Mouse (Mus musculus) midbrain, embryonic 11.5 days (tissue): ENCODE data around the gene Tmeff1. TPM values are rescaled to one million over a fixed set of nuclear protein-coding genes. Genes with fewer than 3 reads are reported as not detected.
A peak's percentile ranks its signal among the peaks of the same experiment; 100 is the strongest.

Source experiments
- ATAC-seq: fragments of 200-750 bp; cut with Nextera tagmentation; 2 replicates; pipeline ENCODE4 v1.8.0; 2017; ENCODE audit warnings: moderate TSS enrichment, moderate library complexity; ENCODE audit not compliant: low FRiP score
- DNase-seq: peaks from one replicate; pipeline ENCODE4 v3.0.0; 2015; ENCODE audit warnings: low spot score; ENCODE audit errors: missing footprints
- H3K27ac ChIP-seq: fragments of 300-500 bp; sonication (generic); 2 replicates; pipeline ENCODE4 v1.5.1; 2014; ENCODE audit warnings: low read depth, low read length
- H3K27me3 ChIP-seq: fragments of 300-500 bp; sonication (generic); 2 replicates; pipeline ENCODE4 v1.6.1; 2014; ENCODE audit warnings: mild to moderate bottlenecking, low read length, moderate library complexity, mixed read lengths; ENCODE audit not compliant: control insufficient read depth, insufficient read depth
- H3K36me3 ChIP-seq: fragments of 300-500 bp; sonication (generic); 2 replicates; pipeline ENCODE4 v1.6.1; 2014; ENCODE audit warnings: mild to moderate bottlenecking, low read length, moderate library complexity, mixed read lengths; ENCODE audit not compliant: control insufficient read depth, insufficient read depth
- H3K4me1 ChIP-seq: fragments of 300-500 bp; sonication (generic); 2 replicates; pipeline ENCODE4 v1.6.1; 2014; ENCODE audit warnings: low read length; ENCODE audit not compliant: control insufficient read depth, insufficient read depth
- H3K4me2 ChIP-seq: fragments of 300-500 bp; sonication (generic); 2 replicates; pipeline ENCODE4 v1.6.1; 2014; ENCODE audit warnings: mild to moderate bottlenecking, moderate library complexity
- H3K4me3 ChIP-seq: fragments of 300-500 bp; sonication (generic); 2 replicates; pipeline ENCODE4 v1.5.1; 2014; ENCODE audit warnings: low read depth, low read length
- H3K9ac ChIP-seq: fragments of 300-500 bp; sonication (generic); 2 replicates; pipeline ENCODE4 v1.6.1; 2014; ENCODE audit warnings: low read length
- H3K9me3 ChIP-seq: fragments of 300-500 bp; sonication (generic); 2 replicates; pipeline ENCODE4 v1.6.1; 2016; ENCODE audit warnings: low read length; ENCODE audit not compliant: control insufficient read depth
- WGBS: fragments of 180-500 bp; shearing (Covaris S2); extraction: QIAGEN DNeasy Blood & Tissue Kit; methylation state at CpG from one replicate; pipeline ENCODE4 v1.1.7; 2014; 5-methylcytosine and 5-hydroxymethylcytosine counted together
- polyA plus RNA-seq: library from polyadenylated mRNA; unstranded; fragments of >200 nt; fragmentation: Nextera tagmentation; extraction: Ambion mirVana; gene quantifications from 2 replicates; pipeline ENCODE4 v1.2.1, GENCODE M21; 2014

The Tmeff1 gene
- polyA plus RNA-seq, 1 experiment from 2014 or later: 258 TPM

DNA sequence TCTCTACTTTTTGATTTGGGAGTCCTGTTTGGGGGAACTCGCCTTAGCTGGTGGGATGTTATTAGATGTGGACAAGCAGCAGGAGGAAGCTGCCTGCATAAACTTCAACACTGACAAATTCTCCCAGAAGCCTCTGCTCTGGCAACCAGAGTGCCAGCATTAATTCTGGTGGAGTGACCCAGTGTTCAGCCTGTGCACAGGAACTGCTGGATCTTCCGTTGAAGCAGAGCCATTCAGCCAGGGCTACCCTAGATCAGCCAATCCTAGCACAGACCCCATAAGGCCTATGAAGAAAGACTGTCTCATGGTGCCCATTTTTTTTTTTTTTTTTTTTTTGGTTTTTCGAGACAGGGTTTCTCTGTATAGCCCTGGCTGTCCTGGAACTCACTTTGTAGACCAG is 3.0 kb upstream of the Tmeff1 start:
- H3K9ac ChIP-seq: no peak overlapping the region
- peaks cover 7% of the 10 kb centered on the region; the same call in 1 of the 2 replicates for H3K4me1 ChIP-seq
- WGBS: 78% methylated on average over 2 of the region's 3 CpGs
- H3K4me2 ChIP-seq: no peak overlapping the region
- H3K4me3 ChIP-seq: no peak overlapping the region
- ATAC-seq: no peak
- H3K36me3 ChIP-seq: no peaks in the 10 kb centered on the region
- no peak overlapping the region for H3K27ac ChIP-seq
- H3K27me3 ChIP-seq: no peaks in the 10 kb centered on the region
- no peaks in the 10 kb centered on the region for H3K9me3 ChIP-seq
- peak; percentile 79 for DNase-seq

- DNase-seq (no peak), ATAC-seq (no peak)
- 25% methylated on average over 2 of the region's 2 CpGs for WGBS
- Histone ChIP-seq H3K27ac (no peak overlapping the region), H3K27me3 (no peaks in the 10 kb centered on the region), H3K36me3 (no peaks in the 10 kb centered on the region), H3K4me1 (peaks cover 7% of the 10 kb centered on the region; the same call in 1 of the 2 replicates), H3K4me3 (no peak overlapping the region), H3K4me2 (no peak overlapping the region), H3K9ac (no peak overlapping the region), H3K9me3 (peaks cover 4% of the 10 kb centered on the region; the same call in 1 of the 2 replicates)
Observed at GRCm38 (mm10) chr4:48582941-48583340, 2.0 kb upstream of the Tmeff1 start.

DNA sequence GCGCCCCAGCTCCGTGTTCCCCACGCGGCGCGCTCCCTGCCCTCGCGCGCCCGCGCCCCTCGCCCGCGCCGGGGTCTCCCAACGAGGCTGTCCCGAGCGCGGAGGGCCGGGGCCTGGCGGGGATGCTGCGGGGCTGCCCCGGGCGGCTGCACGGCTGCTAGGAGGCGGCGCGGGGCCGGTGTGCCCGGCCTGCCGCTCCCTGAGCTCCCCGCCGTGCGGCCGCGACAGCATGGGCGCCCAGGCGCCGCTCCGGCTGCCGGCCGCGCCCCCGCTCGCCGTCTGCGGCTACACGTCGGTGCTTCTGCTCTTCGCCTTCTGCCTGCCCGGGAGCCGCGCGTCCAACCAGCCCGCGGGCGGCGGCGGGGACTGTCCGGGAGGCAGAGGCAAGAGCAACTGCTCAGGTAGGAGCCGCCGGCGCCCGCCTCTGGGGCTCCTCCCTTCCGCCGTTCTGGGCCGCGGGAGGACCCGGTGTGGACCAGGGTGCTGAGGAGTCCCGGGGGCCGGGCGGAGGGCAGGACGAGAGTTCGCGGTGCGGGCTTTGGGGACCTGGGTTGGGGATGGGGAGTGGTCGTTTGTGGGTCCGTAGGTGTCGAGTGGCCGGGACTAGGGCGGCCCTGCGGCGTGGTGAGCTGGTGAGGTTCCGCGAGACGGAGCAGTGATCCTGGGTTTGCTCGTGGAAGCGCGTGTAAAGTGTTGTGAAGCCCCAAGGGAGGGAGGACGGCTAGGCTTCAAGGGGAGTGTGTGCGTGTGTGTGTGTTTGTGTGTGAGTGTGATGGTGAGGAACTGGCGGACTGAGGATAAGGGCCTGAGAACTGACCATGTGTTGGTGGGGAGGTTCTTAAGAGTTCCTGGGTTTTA is 496 bp downstream of the Tmeff1 start:
- peak overlapping the region; percentile 99 for H3K9ac ChIP-seq
- WGBS: under 1% methylated on average over 69 of the region's 92 CpGs
- peaks cover 3% of the 10 kb centered on the region; the same call in 1 of the 2 replicates for H3K36me3 ChIP-seq
- H3K4me2 ChIP-seq: peak overlapping the region; percentile 52
- H3K27ac ChIP-seq: peak overlapping the region; percentile 97
- no peaks in the 10 kb centered on the region for H3K27me3 ChIP-seq
- DNase-seq (no peak), ATAC-seq (peak; percentile 68)
- peak overlapping the region; percentile 80 for H3K4me3 ChIP-seq
- H3K9me3 ChIP-seq: peaks cover 4% of the 10 kb centered on the region; the same call in 1 of the 2 replicates
- peaks cover 7% of the 10 kb centered on the region; the same call in 1 of the 2 replicates for H3K4me1 ChIP-seq

DNA sequence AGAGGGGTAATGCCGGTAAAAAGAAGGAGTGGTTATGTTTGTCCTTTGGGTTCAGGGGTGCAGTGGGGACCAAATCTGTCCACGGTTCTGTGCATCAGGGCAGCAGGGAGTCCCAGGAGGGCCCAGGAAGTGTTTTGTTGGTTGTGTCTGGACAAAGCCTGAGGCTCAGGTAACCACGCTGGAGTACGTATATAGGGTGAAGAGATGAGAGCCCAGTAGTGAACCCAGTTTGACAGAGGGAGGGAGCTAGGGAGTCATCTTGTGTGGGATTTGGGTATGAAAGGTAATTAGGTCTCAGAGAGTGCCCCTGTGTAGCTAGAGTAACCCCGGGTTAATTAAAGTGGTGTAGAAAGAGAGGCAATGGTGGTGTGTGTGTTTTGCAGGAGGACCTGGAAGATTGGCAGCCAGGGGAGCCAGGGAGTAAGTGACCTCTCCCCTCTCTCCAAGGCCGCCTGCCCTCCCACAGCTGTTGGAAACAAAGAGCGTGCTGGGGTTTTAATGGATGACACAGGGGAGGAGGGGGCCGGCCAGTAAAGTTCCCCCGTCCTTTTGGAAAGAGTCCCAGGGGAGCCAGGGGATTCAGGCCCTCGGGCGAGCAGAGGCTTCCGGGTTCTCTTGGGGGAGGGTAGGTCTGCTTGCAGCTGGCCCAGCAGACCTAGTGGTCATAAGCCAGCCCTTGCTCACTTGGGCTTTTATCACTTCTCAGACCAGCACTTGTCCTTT is 1.3 kb downstream of the Tmeff1 start:
- H3K4me1 ChIP-seq: peaks cover 5% of the 10 kb centered on the region; the same call in 1 of the 2 replicates
- no peaks in the 10 kb centered on the region for H3K27me3 ChIP-seq

GRCm38 (mm10) chr4:48587526-48587925 is 2.6 kb downstream of the Tmeff1 start:
- H3K36me3 ChIP-seq: peaks cover 3% of the 10 kb centered on the region; the same call in 1 of the 2 replicates
- WGBS: 98% methylated on average over 2 of the region's 2 CpGs
- ATAC-seq (no peak), DNase-seq (no peak)
- H3K27me3 ChIP-seq: no peaks in the 10 kb centered on the region
- H3K4me1 ChIP-seq: peaks cover 3% of the 10 kb centered on the region; the same call in 1 of the 2 replicates
- no peak overlapping the region for H3K4me2 ChIP-seq
- H3K27ac ChIP-seq: no peak overlapping the region
- H3K9me3 ChIP-seq: peaks cover 4% of the 10 kb centered on the region; the same call in 1 of the 2 replicates
- no peak overlapping the region for H3K9ac ChIP-seq
- no peak overlapping the region for H3K4me3 ChIP-seq

More for the DNA sequence above, 1.3 kb downstream of the Tmeff1 start:
- DNase-seq (peak; percentile 97), ATAC-seq (peak; percentile 69)
- H3K36me3 ChIP-seq: peaks cover 3% of the 10 kb centered on the region; the same call in 1 of the 2 replicates
- WGBS: 0% methylated on average over 12 of the region's 12 CpGs
- peak overlapping the region; percentile 97 for H3K27ac ChIP-seq
- peaks cover 4% of the 10 kb centered on the region; the same call in 1 of the 2 replicates for H3K9me3 ChIP-seq
- H3K4me3 ChIP-seq: peak overlapping the region; percentile 80
- peak overlapping the region; percentile 52 for H3K4me2 ChIP-seq
- H3K9ac ChIP-seq: peak overlapping the region; percentile 99

DNA sequence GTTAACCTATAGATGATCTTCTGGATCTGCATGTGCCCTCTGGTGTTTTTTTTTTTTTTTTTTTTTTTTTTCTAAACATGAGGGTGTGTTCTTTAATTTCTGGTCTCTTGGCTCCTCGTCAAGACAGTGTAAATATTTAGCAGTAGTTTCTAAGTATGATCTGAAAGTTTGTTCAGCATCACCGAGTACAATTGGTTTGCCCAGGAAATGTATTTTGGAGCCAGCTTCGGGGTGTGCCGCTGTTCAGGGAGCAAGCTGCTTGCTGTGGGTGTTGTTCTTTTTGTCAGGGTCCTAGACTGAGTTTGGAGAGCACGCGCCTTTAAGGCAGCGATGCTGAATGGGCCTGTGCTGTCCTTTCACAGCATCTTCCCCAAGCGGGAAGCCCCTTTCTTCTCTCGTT is 3.6 kb downstream of the Tmeff1 start:
- Histone ChIP-seq H3K36me3 (peaks cover 3% of the 10 kb centered on the region; the same call in 1 of the 2 replicates), H3K4me1 (peaks cover 3% of the 10 kb centered on the region; the same call in 1 of the 2 replicates), H3K4me3 (no peak overlapping the region), H3K9ac (no peak overlapping the region), H3K4me2 (no peak overlapping the region), H3K27me3 (no peaks in the 10 kb centered on the region), H3K9me3 (peaks cover 4% of the 10 kb centered on the region; the same call in 1 of the 2 replicates), H3K27ac (no peak overlapping the region)
- ATAC-seq: no peak
- no peak for DNase-seq
- WGBS: 81% methylated on average over 9 of the region's 9 CpGs

- H3K4me2 ChIP-seq: no peak overlapping the region
- no peak overlapping the region for H3K9ac ChIP-seq
- ATAC-seq (no peak), DNase-seq (no peak)
- H3K27ac ChIP-seq: no peak overlapping the region
- peaks cover 3% of the 10 kb centered on the region; the same call in 1 of the 2 replicates for H3K36me3 ChIP-seq
- no peaks in the 10 kb centered on the region; the same call in 1 of the 2 replicates for H3K4me1 ChIP-seq
- WGBS: 91% methylated on average over 7 of the region's 7 CpGs
- no peak overlapping the region for H3K4me3 ChIP-seq
- H3K9me3 ChIP-seq: peaks cover 4% of the 10 kb centered on the region; the same call in 1 of the 2 replicates
- H3K27me3 ChIP-seq: no peaks in the 10 kb centered on the region
Observed at GRCm38 (mm10) chr4:48590862-48591261, 5.9 kb downstream of the Tmeff1 start.

DNA sequence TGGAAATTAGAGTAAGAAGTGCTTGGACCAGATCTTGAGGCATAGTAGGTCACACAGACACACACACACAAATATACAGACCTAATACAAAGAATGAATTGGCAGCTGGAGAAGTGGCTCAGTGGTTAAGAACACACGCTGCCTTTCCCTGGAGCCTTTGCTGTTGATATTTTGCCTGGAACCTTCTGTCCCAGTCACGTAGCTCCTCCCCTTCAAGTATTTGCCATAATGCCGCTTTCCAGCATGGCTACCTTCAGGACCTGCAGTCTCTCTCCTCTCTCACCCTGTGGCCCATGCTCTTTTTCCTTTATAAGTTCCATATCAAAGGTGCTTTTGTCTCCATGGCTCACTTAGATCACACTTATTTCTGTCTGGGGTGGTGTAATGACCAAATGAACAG is 6.4 kb downstream of the Tmeff1 start:
- H3K9ac ChIP-seq: no peak overlapping the region
- H3K4me3 ChIP-seq: no peak overlapping the region
- no peak overlapping the region for H3K4me2 ChIP-seq
- peaks cover 4% of the 10 kb centered on the region; the same call in 1 of the 2 replicates for H3K9me3 ChIP-seq
- whole genome bisulfite sequencing: 90% methylated on average over 3 of the region's 3 CpGs
- DNase-seq (no peak), ATAC-seq (no peak)
- H3K27ac ChIP-seq: no peak overlapping the region
- H3K27me3 ChIP-seq: no peaks in the 10 kb centered on the region
- peaks cover 3% of the 10 kb centered on the region; the same call in 1 of the 2 replicates for H3K36me3 ChIP-seq
- H3K4me1 ChIP-seq: no peaks in the 10 kb centered on the region; the same call in 1 of the 2 replicates
